Mouse (Mus musculus) spleen, adult 12 weeks (tissue): ENCODE data around the gene Cfhr2.
"Not testable (repeated sequence)": the region's sequence is repeated elsewhere in the genome, so short reads cannot be mapped to it uniquely, and the experiment has no call there.

ENCODE experiments used
- DNase-seq: peaks from one replicate; pipeline ENCODE4 v3.0.0; 2022; ENCODE audit warnings: low spot score

The Cfhr2 gene

DNA sequence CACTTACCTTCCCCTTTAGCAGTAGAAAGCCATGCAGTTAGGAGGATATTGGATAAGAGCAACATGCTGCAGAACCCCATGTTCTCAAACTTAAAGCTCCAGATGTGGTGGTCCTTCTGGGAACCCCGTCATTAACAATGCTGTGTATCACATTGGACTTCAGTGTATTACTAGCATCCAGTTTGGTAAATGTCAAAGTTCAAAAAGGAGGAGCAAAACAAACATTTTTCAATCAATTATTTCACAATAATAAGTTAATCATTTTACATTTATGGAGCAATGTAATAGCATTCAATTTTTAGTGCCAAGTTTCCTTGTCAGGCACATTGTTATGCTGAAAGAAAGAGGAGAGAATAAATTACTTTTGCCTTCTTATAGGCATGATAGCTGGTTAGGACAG, at the start of gene Cfhr2:
Gene Cfhr2, minus strand, starts transcription at position 155 of the 400 bp plus-strand sequence.
- no peak for DNase-seq

DNA sequence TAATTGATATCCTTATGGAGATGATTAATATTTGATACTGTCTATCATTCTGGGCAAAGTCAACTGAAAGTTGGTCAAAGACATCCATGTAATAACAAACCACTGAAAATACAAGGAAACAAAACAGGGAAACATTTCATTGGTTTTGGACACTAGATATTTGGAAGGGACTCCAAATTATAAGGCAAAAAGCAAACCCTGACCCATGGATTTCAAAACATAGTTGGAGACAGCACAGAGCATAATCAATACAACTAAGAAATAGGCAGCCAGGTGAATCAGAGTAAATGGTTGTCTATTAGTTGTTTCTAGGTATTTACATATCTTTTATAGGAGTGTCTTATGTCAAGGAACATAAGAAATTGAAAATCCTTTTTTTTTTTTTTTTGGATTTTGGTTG, 5.2 kb upstream of the Cfhr2 start:
- DNase-seq = no peak

DNA sequence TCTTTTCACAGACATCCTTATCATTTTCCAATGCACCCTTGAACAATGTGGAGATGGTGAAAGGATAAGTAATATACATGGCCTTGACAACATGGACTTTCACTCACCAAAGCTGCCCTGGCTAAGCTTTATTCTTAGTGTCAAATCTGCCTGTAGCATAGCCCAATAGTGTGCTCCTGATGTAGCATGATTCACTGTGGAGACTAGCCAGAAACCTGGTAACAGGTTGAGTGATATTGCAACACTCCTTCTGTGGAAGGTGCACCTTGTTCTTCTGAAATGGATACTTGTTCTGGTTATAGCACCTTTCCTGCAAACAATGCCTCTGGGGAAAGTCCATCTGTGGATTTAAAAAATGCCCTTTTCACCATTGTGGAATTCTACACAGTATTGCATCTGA, 1.7 kb upstream of the Cfhr2 start:
- no peak for DNase-seq

DNA sequence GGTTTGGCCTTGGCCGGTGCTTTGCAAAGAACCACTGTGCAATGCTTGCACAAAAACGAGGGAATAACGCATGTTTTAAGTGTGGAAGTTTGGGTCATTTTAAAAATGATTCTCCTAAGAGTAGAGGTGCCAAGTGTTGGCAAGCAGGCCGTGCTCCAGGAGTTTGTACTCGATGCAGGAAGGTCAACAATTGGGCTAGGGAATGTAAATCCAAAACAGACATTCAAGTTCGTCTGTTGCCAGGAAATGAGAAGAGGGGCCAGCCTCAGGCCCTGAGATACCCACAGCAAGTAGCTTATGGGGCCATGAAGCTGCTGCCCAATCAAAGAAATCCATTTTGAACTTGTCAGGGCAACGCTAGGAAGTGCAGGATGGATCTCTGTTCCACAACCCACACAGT, 18.8 kb downstream of the Cfhr2 start:
- DNase-seq = no peak

DNA sequence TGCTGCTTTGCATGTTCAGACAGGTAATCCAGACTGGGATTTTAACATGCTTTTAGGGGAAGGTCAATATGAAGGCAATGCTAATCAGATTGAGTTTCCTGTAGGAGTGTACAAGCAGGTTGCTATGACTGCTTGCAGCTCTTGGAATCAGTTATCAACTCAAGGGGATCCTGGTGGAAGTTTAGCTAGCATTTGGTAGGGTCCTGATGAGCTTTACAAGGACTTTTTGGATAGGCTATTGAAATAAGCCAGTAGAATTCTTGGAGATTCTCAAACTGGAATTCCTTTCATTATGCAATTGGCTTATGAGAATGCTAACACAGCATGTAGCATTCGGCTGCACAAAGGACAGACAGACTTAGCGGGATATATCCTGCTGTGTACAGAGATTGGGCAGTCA, 19.2 kb downstream of the Cfhr2 start:
- no peak for DNase-seq

DNA sequence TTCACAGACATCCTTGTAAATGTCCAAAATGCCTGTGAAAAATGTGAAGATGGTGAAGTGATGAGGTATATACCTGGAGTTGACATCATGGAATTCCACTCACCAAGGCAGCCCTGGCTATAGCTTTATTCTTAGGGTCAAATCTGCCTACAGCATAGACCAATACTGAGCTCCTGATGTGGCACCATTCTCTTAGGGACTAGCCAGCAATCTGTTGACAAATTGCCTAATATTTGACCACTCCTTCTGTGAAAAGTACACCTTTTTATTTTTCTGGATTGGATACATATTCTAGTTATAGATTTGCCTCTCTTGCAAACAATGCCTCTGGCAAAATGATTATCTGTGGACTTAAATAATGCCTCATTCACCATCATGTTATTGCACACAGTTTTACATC, 49.9 kb downstream of the Cfhr2 start:
- no peak for DNase-seq

DNA sequence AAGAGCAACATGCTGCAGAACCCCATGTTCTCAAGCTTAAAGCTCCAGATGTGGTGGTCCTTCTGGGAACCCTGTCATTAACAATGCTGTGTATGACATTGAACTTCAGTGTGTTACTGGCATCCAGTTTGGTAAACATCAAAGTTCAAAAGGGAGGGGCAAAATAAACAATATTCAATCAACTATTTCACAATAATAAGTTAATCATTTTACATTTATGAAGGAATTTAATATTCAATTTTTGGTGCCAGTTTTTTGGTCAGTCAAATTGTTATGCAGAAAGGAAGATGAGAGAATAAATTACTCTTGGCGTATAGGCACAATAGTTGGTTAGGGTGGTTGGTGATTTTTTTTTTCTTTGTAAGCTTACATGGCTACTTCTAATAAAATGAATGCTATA, 77.4 kb downstream of the Cfhr2 start, which contains the start of gene Gm4788:
Gene Gm4788, minus strand, starts transcription at position 101 of the 400 bp plus-strand sequence.
- DNase-seq = no peak

DNA sequence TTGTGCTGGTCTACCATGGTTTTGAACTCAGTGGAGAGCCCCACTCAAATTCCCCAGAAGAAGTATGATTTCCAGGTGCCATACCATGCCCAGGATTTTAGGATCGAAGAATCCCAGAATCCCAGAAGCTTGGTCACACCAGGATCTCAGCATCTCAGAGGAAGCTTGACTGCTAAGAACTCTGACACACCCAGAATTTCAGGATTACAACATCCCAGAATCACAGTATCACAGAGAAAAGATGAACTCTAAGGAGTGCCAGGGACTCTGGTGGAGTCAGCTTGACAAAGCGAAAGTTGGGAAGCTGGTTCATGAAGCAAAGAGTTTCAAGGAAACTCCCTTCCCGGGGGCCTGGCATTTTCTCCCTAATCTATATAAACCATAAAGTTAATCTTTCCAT, 88.6 kb downstream of the Cfhr2 start:
- DNase-seq = not testable (repeated sequence)
